Mouse (Mus musculus) heart, postnatal 36 days (tissue): ENCODE measurements at regions not wholly inside any gene's neighbourhood (a gene's known extent, or its start where the extent isn't known, plus 50 kb on each side); places are given as distances from the start of the nearest gene placed in this dataset.

Source experiments
- DNase-seq, 2 experiments: peaks; one replicate each; pipeline ENCODE4 v3.0.0; 2021 to 2022
- intact Hi-C: fragments of 180-260 bp; cut with DNase I; formaldehyde crosslinking; loops from one replicate; pipeline ENCODE4 v1.15.1; 2025

GRCm38 (mm10) chrX:85329474-85330225 is 80.2 kb downstream of the Fthl17a start:
- no peak for DNase-seq
- intact Hi-C loops: no loop called here

- intact Hi-C loops: no loop called here
Observed at GRCm38 (mm10) chrX:85343517-85343916, 94.0 kb downstream of the Fthl17a start.

GRCm38 (mm10) chrX:85375296-85375695 is 125.8 kb downstream of the Fthl17a start:
- intact Hi-C loops: no loop called here
- no peak for DNase-seq

More at GRCm38 (mm10) chrX:85343517-85343916, 94.0 kb downstream of the Fthl17a start:
- peak; percentile 16 to 46 for DNase-seq

GRCm38 (mm10) chrX:85384452-85384851 is 135.0 kb downstream of the Fthl17a start:
- DNase-seq: no peak
- intact Hi-C loops: no loop called here
